In genomic region chr12:79612334-79613060, GRCm38 (mm10) we compare ENCODE assay signal across 8 mouse cellular contexts.
DNase-seq lines count a peak whose midpoint lies in the region; ATAC-seq lines count a peak whose summit lies in the region.

No protein-coding gene starts in this region.

- peak; percentile 89 for ATAC-seq in inflammation-experienced regulatory T-cells, adult 6 months
- ATAC-seq in megakaryocyte-erythroid progenitor cell, adult 5-6 weeks (replicated peaks; ENCODE audit: low FRiP score, low TSS enrichment, poor library complexity, severe bottlenecking): peak; percentile 98

- intact Hi-C loops in left cerebral cortex, postnatal 10 days (cut with DNase I): loop anchor here (2.0 to 5.0 kb wide), 4 partner anchors 65 to 520 kb away; no protein-coding TSS in a partner anchor

- DNase-seq in adipocyte (ENCODE audit: low spot score): peak; percentile 97
- peak; percentile 98 for DNase-seq in embryo, embryonic 10 days (ENCODE audit: low spot score)
- peak; percentile 86 for DNase-seq in gastrocnemius, postnatal 10 days
- peak; percentile 80 to 91 for DNase-seq in left cerebral cortex, postnatal 10 days (ENCODE audit: extremely low spot score in 1 of 2, low spot score in 2 of 2)
- DNase-seq in right cerebral cortex, postnatal 25 days: peak; percentile 82
- DNase-seq in urinary bladder, postnatal 4 days (ENCODE audit: low spot score in 2 of 2): peak; percentile 87 to 89

Comparison
In these comparisons a context has a peak if more than half of its experiments do, and no peak if none do; other contexts are left out.
1. Peak in every context shown above with its lines: DNase-seq and ATAC-seq.